Mouse (Mus musculus) cortical plate, adult 2 months (tissue): ENCODE measurements at regions not wholly inside any gene's neighbourhood (a gene's known extent, or its start where the extent isn't known, plus 50 kb on each side); places are given as distances from the start of the nearest gene placed in this dataset.

ENCODE experiments used
- CTCF ChIP-seq: fragments of 200-500 bp; IDR thresholded peaks from 2 replicates; pipeline ENCODE4 v1.5.1; 2011; ENCODE audit warnings: mild to moderate bottlenecking, control low read depth, low read length; ENCODE audit not compliant: insufficient read depth; ENCODE audit errors: extremely low read depth
- POLR2A ChIP-seq: fragments of 200-500 bp; IDR thresholded peaks from 2 replicates; pipeline ENCODE4 v1.6.1; 2011; ENCODE audit warnings: mild to moderate bottlenecking, low read length, control low read depth; ENCODE audit not compliant: insufficient read depth; ENCODE audit errors: extremely low read depth

DNA sequence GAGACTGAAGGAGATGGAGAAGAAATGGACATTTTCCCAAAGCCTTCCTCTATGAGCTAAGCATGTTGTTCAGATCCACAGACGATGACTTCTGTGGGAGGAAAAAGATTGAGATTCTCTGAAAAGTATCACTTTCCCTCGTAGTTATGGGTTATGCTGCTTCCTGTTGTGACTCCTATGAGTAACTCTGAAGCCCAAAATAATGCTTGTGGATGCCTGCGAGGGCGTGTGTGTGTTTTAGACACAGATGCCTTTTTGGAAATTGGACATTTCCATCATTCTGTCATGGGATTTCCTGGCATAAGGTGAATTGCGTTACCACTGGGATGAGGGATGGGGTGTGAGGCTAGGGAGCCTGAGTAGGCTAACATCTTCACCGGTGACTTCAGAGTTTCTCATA lies 104.8 kb upstream of the Sorcs3 start:
- TF ChIP-seq CTCF (no peak), POLR2A (no peak)
